Mouse (Mus musculus) kidney, postnatal 25 days (tissue): ENCODE data around the gene Vmn2r34.
A peak's percentile ranks its signal among the peaks of the same experiment; 100 is the strongest.
"Not testable (repeated sequence)": the region's sequence is repeated elsewhere in the genome, so short reads cannot be mapped to it uniquely, and the experiment has no call there.

Source experiments
- DNase-seq, 2 experiments: peaks; one replicate each; pipeline ENCODE4 v3.0.0; 2021; ENCODE audit warnings: mixed read lengths in 2 of 2

Gene Vmn2r34

DNA sequence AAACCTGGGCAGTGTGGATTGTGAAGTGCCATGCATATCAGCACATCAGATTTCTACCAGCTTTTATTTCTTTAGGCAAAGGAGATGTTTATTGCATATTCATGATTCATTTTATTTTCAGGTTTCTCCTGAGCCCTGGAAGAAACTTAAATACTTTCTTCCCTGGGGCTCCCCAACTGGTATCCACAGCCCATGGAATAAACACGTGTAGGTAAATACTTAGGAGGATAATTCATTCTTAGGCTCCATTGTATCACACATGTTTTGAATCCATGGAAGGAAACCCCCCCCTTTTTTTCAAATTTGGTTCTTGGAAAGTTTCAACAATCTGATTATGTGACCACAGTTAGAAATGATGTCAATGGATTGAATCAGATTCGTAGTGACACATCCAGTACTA, at the start of gene Vmn2r34:
TSS of gene Vmn2r34 (minus strand) at position 101 of the 400 bp plus-strand sequence.
- not testable (repeated sequence) for DNase-seq

DNA sequence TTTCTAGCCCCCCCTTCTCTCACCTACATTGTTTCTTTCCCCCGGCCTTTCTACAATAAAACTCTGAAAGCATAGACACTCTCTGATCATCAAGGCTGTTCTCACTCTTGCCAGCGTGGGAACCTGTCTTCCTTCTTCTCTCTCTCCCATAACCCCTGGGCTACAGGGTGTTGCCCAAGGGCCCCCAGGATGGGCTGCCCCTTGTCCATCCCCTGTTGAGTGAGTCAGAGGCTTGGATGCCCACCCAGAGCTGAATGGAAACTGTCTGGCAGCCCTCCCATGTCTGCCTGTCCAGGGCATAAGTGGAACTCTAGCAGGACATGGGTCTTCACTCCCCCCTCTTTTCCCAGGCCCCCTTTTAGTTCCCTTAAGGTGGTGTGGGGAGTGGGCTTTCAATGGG, 15.3 kb downstream of the Vmn2r34 start:
- DNase-seq, result peak in 1 of 2 experiments; percentile 9
